21 mouse cellular contexts compared by ENCODE assay signal in genomic region chr9:40639536-40640187, GRCm38 (mm10). TPM values are rescaled to one million over a fixed set of nuclear protein-coding genes. Genes with fewer than 3 reads are reported as not detected.
DNase-seq lines count a peak whose midpoint lies in the region; ATAC-seq and TF ChIP-seq lines count a peak whose summit lies in the region.
"Had no signal": no experiment of that assay in that cellular context is flagged by ENCODE, and none has a peak within 500 bp of the region (broad histone marks: within the 10 kb centered on the region; RNA-seq: fewer than 3 reads in every experiment).

No protein-coding gene starts in this region.

- peak; percentile 55 for DNase-seq in cerebellum, adult 11-12 months
- no peak for DNase-seq in cerebellum, postnatal 4 days (ENCODE audit: low spot score in 2 of 2)
- DNase-seq in heart, adult 18-20 months: peak; percentile 50 to 74
- DNase-seq in heart, postnatal 4 days: no peak
- peak; percentile 82 for DNase-seq in liver, adult 2 months (ENCODE audit: extremely low read depth, low read depth, low spot score)
- peak; percentile 73 for DNase-seq in cerebellum, adult 9-10 months
- no peak for DNase-seq in lung, postnatal 36 days
- DNase-seq: adrenal gland, postnatal 14 days; kidney, adult 11 months; kidney, postnatal 25 days; left cerebral cortex, postnatal 4 days; lung, postnatal 10 days had no signal

- no peak for ATAC-seq in liver, embryonic 12.5 days

- WGBS in liver, adult 2 months: 47% methylated on average over 10 of the region's 10 CpGs
- 60% methylated on average over 10 of the region's 10 CpGs for WGBS in liver, embryonic 12.5 days (ENCODE audit: insufficient replicate concordance)

- peaks cover 2% of the 10 kb centered on the region; the same call in 1 of the 2 replicates for H3K27me3 ChIP-seq in liver, adult 2 months (ENCODE audit: control insufficient read depth, insufficient read depth, low read length)
- H3K27me3 ChIP-seq in liver, embryonic 12.5 days (replicated peaks): 0 out of 2 replicates have a peak, but pooled peaks cover 5% of the 10 kb centered on the region
- H3K27me3 ChIP-seq: neural tube, embryonic 12.5 days had no signal

- H3K79me2 ChIP-seq in liver, adult 2 months (ENCODE audit: control insufficient read depth, insufficient read depth, low read length): no peaks in the 10 kb centered on the region

- no peaks in the 10 kb centered on the region for H3K36me3 ChIP-seq in liver, adult 2 months (ENCODE audit: control insufficient read depth, insufficient read depth, low read length)
- H3K36me3 ChIP-seq in liver, embryonic 12.5 days: no peaks in the 10 kb centered on the region
- H3K36me3 ChIP-seq: midbrain, embryonic 12.5 days; neural tube, embryonic 12.5 days had no signal

- H3K27ac ChIP-seq in liver, adult 2 months (replicated peaks; ENCODE audit: insufficient read depth, low read depth, low read length): peak overlapping the region; percentile 6; the same call in 1 of the 2 replicates
- H3K27ac ChIP-seq in liver, embryonic 12.5 days: no peak overlapping the region
- H3K27ac ChIP-seq: liver, embryonic 14.5 days had no signal

- no peak overlapping the region for H3K4me3 ChIP-seq in liver, adult 2 months (ENCODE audit: insufficient read depth, low read depth, low read length)
- no peak overlapping the region for H3K4me3 ChIP-seq in liver, embryonic 12.5 days
- H3K4me3 ChIP-seq: midbrain, embryonic 12.5 days; neural tube, embryonic 12.5 days had no signal

- no peaks in the 10 kb centered on the region for H3K9me3 ChIP-seq in liver, embryonic 12.5 days (replicated peaks)
- H3K9me3 ChIP-seq: midbrain, embryonic 12.5 days; neural tube, embryonic 12.5 days had no signal

- H3K4me1 ChIP-seq in liver, adult 2 months (ENCODE audit: control insufficient read depth, insufficient read depth, low read length): peaks cover 12% of the 10 kb centered on the region
- peaks cover 7% of the 10 kb centered on the region for H3K4me1 ChIP-seq in liver, embryonic 12.5 days

- no peak for TF ChIP-seq CTCF in liver, adult 2 months (IDR thresholded peaks at IDR 0.05; ENCODE audit: low read depth, low read length)

- TF ChIP-seq POLR2A in liver, adult 2 months (IDR thresholded peaks at IDR 0.05; ENCODE audit: extremely low read depth, insufficient read depth, low read length): no peak

- no peak overlapping the region for H3K4me2 ChIP-seq in liver, embryonic 12.5 days

- H3K9ac ChIP-seq in liver, adult 2 months (ENCODE audit: low read depth, low read length): no peak overlapping the region
- H3K9ac ChIP-seq in liver, embryonic 12.5 days: no peak overlapping the region
- H3K9ac ChIP-seq: liver, embryonic 14.5 days; midbrain, embryonic 12.5 days; neural tube, embryonic 12.5 days had no signal

RNA-seq across cellular contexts. Expression of gene Gm21915, which starts 30.8 kb away (rescaled TPM):
- total RNA-seq in heart, adult 18-20 months (2021): not detected
- total RNA-seq in heart, postnatal 4 days (2021): not detected
- total RNA-seq in liver, adult 2 months (2014; rRNA removed): not detected in 2 replicates
- polyA plus RNA-seq in liver, adult 2 months (2012; rRNA removed): not detected in 2 replicates
- not detected in 2 replicates for polyA plus RNA-seq in liver, embryonic 12.5 days (2016; fragmentation: Nextera tagmentation; extraction: Ambion mirVana)
- total RNA-seq: adrenal gland, postnatal 14 days; CH12.LX; granulocyte monocyte progenitor cell, adult 5-6 weeks; hematopoietic stem cell, adult 5-6 weeks; layer of hippocampus, postnatal 14 days; left cerebral cortex, postnatal 4 days had no signal
- polyA plus RNA-seq: liver, embryonic 14.5 days; midbrain, embryonic 12.5 days; neural tube, embryonic 12.5 days; urinary bladder, adult 2 months had no signal

RNA-seq across cellular contexts. Expression of gene Clmp, which starts 46.1 kb away (rescaled TPM):
- total RNA-seq in heart, adult 18-20 months (2021): 1 to 10 TPM; 4.8 to 5.3 TPM
- 10 to 100 TPM in 1 of 2 experiments, 1 to 10 TPM in 1; 9.5 to 10.6 TPM for total RNA-seq in heart, postnatal 4 days (2021)
- 0.40 and 0.46 TPM in 2 replicates for total RNA-seq in liver, adult 2 months (2014; rRNA removed)
- 0.98 and 1.3 TPM in 2 replicates for polyA plus RNA-seq in liver, adult 2 months (2012; rRNA removed)
- polyA plus RNA-seq in liver, embryonic 12.5 days (2016; fragmentation: Nextera tagmentation; extraction: Ambion mirVana): 3.3 and 4.1 TPM in 2 replicates
- total RNA-seq: CH12.LX had no signal

Comparison
In these comparisons a context has a peak if more than half of its experiments do, and no peak if none do; other contexts are left out.
1. DNase-seq: peak in cerebellum, adult 11-12 months (single experiment), heart, adult 18-20 months (2 of 2), liver, adult 2 months (single experiment) and cerebellum, adult 9-10 months (single experiment); none in cerebellum, postnatal 4 days (0 of 2), heart, postnatal 4 days (single experiment) and lung, postnatal 36 days (single experiment).